Mouse (Mus musculus) embryonic facial prominence, embryonic 13.5 days (tissue): ENCODE data around the gene Fosl1. TPM values are rescaled to one million over a fixed set of nuclear protein-coding genes. Genes with fewer than 3 reads are reported as not detected.
"Not testable (repeated sequence)": the region's sequence is repeated elsewhere in the genome, so short reads cannot be mapped to it uniquely, and the experiment has no call there.

ENCODE experiments used
- ATAC-seq: fragments of 200-750 bp; cut with Nextera tagmentation; 2 replicates; pipeline ENCODE4 v1.8.0; 2017; ENCODE audit warnings: low read depth; ENCODE audit not compliant: insufficient number of reproducible peaks, insufficient read depth, low FRiP score, low TSS enrichment
- H3K27ac ChIP-seq: fragments of 300-500 bp; sonication (generic); 2 replicates; pipeline ENCODE4 v1.5.1; 2015; ENCODE audit warnings: moderate library complexity, mild to moderate bottlenecking, inconsistent platforms
- H3K27me3 ChIP-seq: fragments of 300-500 bp; sonication (generic); 2 replicates; pipeline ENCODE4 v1.6.1; 2015; ENCODE audit warnings: mild to moderate bottlenecking, inconsistent platforms
- H3K36me3 ChIP-seq: fragments of 300-500 bp; sonication (generic); 2 replicates; pipeline ENCODE4 v1.6.1; 2015; ENCODE audit warnings: mild to moderate bottlenecking, inconsistent platforms
- H3K4me1 ChIP-seq: fragments of 300-500 bp; sonication (generic); 2 replicates; pipeline ENCODE4 v1.6.1; 2015; ENCODE audit warnings: inconsistent platforms
- H3K4me2 ChIP-seq: fragments of 300-500 bp; sonication (generic); 2 replicates; pipeline ENCODE4 v1.6.1; 2015; ENCODE audit warnings: moderate library complexity, mild to moderate bottlenecking, inconsistent platforms
- H3K4me3 ChIP-seq: fragments of 300-500 bp; sonication (generic); 2 replicates; pipeline ENCODE4 v1.5.1; 2015; ENCODE audit warnings: mild to moderate bottlenecking, inconsistent platforms
- H3K9ac ChIP-seq: fragments of 300-500 bp; sonication (generic); 2 replicates; pipeline ENCODE4 v1.6.1; 2015; ENCODE audit warnings: mild to moderate bottlenecking, inconsistent platforms
- H3K9me3 ChIP-seq: fragments of 300-500 bp; sonication (generic); 2 replicates; pipeline ENCODE4 v1.6.1; 2016; ENCODE audit warnings: inconsistent platforms
- WGBS: fragments of 180-500 bp; shearing (Covaris S2); methylation state at CpG from one replicate; pipeline ENCODE4 v1.1.7; 2015; ENCODE audit warnings: mixed read lengths; 5-methylcytosine and 5-hydroxymethylcytosine counted together
- polyA plus RNA-seq: library from polyadenylated mRNA; unstranded; fragments of >200 nt; fragmentation: Nextera tagmentation; extraction: Ambion mirVana; gene quantifications from 2 replicates; pipeline ENCODE4 v1.2.1, GENCODE M21; 2015

Fosl1 gene
- polyA plus RNA-seq, result not detected in 2 replicates

DNA sequence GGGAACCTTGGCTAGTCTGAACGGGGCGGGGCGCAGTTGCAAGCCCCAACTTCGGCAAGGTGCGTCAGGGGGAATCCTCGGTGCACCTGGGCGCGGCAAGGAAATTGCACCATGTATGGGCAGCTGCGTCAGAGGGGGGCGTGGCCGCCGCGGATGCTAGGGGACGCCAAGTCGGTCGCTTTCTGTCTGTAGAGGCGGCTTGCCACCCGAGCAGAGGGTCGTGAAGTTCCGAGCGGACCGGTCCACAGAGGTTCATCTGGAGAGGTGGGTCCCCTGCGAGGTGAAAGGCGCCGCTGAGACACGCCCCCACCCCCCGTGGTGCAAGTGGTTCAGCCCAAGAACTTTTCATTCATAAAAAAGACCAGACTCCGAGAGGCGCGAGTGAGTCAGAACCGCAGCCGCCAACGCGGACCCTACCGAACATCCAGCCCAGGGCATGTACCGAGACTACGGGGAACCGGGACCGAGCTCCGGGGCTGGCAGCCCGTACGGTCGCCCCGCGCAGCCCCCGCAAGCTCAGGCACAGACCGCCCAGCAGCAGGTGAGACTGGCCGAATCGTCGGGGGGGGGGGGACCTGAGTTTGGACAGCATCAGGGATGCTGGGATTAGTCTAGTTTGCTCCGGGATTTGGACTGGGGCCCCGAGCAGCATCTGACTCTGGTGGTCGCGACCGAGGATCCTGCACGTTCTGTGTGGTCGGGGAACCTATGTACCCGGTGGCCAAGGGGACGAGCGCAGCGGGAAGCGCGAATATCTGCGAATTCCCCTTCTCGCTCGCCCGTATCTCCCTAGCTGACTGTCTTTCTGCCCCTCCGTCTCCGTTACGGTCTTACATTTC lies at the start of gene Fosl1:
TSS of gene Fosl1 (plus strand) at position 33 of the 839 bp plus-strand sequence.
- ATAC-seq, result peak; percentile 72
- Histone ChIP-seq H3K27me3 (peaks cover 59% of the 10 kb centered on the region), H3K4me2 (peak within 1 kb of the TSS; percentile 96), H3K4me3 (peak within 1 kb of the TSS; percentile 54), H3K36me3 (no peaks in the 10 kb centered on the region), H3K4me1 (peaks cover 17% of the 10 kb centered on the region), H3K27ac (no peak within 1 kb of the TSS), H3K9me3 (no peaks in the 10 kb centered on the region), H3K9ac (peak within 1 kb of the TSS; percentile 66)
- under 1% methylated on average over 70 of the region's 70 CpGs for WGBS

DNA sequence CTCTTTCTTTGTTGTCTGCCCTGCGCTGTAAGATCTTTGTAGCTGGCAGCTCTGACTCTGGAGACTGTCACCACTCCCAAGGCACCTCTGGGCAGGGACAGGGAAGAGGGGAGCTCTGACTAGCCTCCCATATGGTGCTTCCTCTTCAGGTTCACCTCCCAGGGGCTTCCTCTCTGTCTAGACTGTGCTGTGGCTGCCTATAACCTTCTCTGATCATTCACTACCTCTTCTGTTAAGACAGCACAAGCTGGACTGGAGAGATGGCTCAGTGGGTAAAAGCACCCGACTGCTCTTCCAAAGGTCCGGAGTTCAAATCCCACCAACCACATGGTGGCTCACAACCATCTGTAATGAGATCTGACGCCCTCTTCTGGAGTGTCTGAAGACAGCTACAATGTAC lies 46.3 kb upstream of the Fosl1 start:
- ATAC-seq, H3K9me3 ChIP-seq, H3K4me3 ChIP-seq, H3K27ac ChIP-seq, H3K27me3 ChIP-seq, H3K4me1 ChIP-seq, H3K36me3 ChIP-seq, H3K4me2 ChIP-seq: not testable (repeated sequence)
- H3K9ac ChIP-seq, result peak overlapping the region; percentile 44; the same call in 1 of the 2 replicates
- WGBS, result 66% methylated on average over 4 of the region's 4 CpGs

GRCm38 (mm10) chr19:5402293-5402692 lies 45.1 kb upstream of the Fosl1 start, which contains the start of gene Tsga10ip:
TSS of gene Tsga10ip (minus strand) at chr19:5402526.
- Histone ChIP-seq H3K36me3 (no peaks in the 10 kb centered on the region), H3K4me3 (no peak within 1 kb of the TSS), H3K9me3 (no peaks in the 10 kb centered on the region), H3K27me3 (no peaks in the 10 kb centered on the region), H3K9ac (no peak within 1 kb of the TSS), H3K4me2 (no peak within 1 kb of the TSS), H3K4me1 (peaks cover 4% of the 10 kb centered on the region), H3K27ac (no peak within 1 kb of the TSS)
- WGBS, result 77% methylated on average over 8 of the region's 8 CpGs
- ATAC-seq, result no peak

- Histone ChIP-seq H3K4me3 (peak overlapping the region; percentile 43), H3K36me3 (no peaks in the 10 kb centered on the region), H3K9ac (peak overlapping the region; percentile 69), H3K27ac (peak overlapping the region; percentile 68; the same call in 1 of the 2 replicates), H3K27me3 (no peaks in the 10 kb centered on the region), H3K4me2 (peak overlapping the region; percentile 63), H3K4me1 (peaks cover 14% of the 10 kb centered on the region), H3K9me3 (no peaks in the 10 kb centered on the region)
- 21% methylated on average over 7 of the region's 7 CpGs for WGBS
- no peak for ATAC-seq
Measured at GRCm38 (mm10) chr19:5405924-5406323, 41.4 kb upstream of the Fosl1 start.

GRCm38 (mm10) chr19:5406531-5407126 lies 40.7 kb upstream of the Fosl1 start:
- Histone ChIP-seq H3K4me2 (peak overlapping the region; percentile 72), H3K4me1 (peaks cover 16% of the 10 kb centered on the region), H3K27ac (peak overlapping the region; percentile 94), H3K9ac (peak overlapping the region; percentile 83), H3K4me3 (peak overlapping the region; percentile 65)
- not testable (repeated sequence) for H3K27me3 ChIP-seq, H3K36me3 ChIP-seq, ATAC-seq, H3K9me3 ChIP-seq
- 21% methylated on average over 25 of the region's 25 CpGs for whole genome bisulfite sequencing

- Histone ChIP-seq H3K4me1 (peaks cover 19% of the 10 kb centered on the region), H3K36me3 (no peaks in the 10 kb centered on the region), H3K9ac (peak overlapping the region; percentile 83), H3K4me2 (peak overlapping the region; percentile 72), H3K4me3 (peak overlapping the region; percentile 65), H3K27me3 (no peaks in the 10 kb centered on the region), H3K9me3 (no peaks in the 10 kb centered on the region), H3K27ac (peak overlapping the region; percentile 94)
- WGBS, result 15% methylated on average over 7 of the region's 7 CpGs
- 0 out of 2 replicates have a peak, but pooled peaks have one; percentile 21 for ATAC-seq
Measured at GRCm38 (mm10) chr19:5407133-5407532, 40.2 kb upstream of the Fosl1 start.

DNA sequence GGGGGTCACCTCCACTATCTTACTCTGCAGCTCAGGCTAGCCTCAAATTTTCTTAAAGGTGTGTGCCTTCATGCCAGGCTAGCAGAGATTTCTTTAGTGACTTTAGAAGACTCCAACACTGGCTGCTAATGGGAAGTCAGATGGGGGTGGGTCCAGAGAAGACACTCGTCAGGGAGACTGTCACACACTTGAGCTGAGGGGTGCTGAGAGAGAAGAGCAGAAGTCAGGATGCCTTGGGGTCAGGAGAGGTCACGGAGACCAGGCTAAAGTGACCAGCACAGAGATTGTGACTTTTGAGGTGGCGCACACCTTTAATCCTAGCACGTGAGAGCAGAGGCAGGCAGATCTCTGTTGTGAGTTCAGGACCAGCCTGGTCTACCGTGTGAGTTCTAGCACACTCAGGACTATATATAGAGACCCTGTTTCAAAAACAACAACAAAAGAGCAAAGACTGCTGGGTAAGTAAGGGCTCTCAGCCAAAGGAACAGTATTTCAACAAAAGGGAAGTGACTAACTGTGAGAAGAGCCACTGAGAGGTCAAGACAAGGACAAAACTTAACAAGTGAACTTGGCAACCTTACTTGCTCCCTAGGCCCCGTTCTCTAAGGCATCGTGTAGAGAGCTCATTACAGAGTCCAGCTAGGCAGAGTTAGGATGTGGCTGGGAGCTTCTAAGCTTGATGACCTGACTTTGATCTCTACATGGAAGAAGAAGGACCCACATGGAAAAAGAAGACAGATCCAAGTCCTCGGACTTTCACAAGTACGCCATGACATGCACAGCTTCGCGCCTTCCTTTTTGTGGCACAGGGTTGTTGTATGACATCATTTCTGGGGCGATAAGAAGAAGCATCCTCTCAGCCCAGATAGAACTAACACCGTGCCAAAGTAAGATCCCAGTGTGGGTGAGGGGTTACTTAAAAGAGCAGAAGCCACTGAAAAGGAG lies 39.0 kb upstream of the Fosl1 start:
- peaks cover 19% of the 10 kb centered on the region for H3K4me1 ChIP-seq
- 89% methylated on average over 13 of the region's 13 CpGs for WGBS
- no peaks in the 10 kb centered on the region for H3K9me3 ChIP-seq
- H3K4me2 ChIP-seq, result peak overlapping the region; percentile 72
- H3K4me3 ChIP-seq, result no peak overlapping the region
- H3K27me3 ChIP-seq, result no peaks in the 10 kb centered on the region
- H3K27ac ChIP-seq, result no peak overlapping the region
- H3K9ac ChIP-seq, result no peak overlapping the region
- H3K36me3 ChIP-seq, result no peaks in the 10 kb centered on the region
- no peak for ATAC-seq

DNA sequence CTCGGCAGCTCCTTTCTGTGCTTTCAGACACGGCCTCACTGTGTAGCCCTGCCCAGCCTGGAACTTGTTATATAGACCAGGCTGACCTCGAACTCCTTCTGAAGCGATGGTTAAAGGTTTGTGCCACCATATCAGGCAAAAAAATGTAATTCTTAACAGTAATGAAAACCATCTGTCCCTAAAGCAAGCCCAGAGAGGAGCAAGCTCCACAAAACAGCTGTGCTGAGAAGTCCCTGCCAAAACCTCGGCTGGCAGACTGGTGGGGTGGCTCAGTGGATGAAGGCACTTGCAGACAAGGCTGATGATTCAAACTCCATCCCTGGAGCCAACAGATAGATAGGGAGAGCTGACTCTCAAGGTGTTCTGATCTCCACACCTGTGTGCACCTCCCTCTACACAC lies 38.3 kb upstream of the Fosl1 start:
- 28% methylated on average over 5 of the region's 5 CpGs for WGBS
- no peak overlapping the region for H3K27ac ChIP-seq

GRCm38 (mm10) chr19:5410641-5411040 lies 36.7 kb upstream of the Fosl1 start:
- Histone ChIP-seq H3K27me3 (no peaks in the 10 kb centered on the region), H3K36me3 (no peaks in the 10 kb centered on the region), H3K4me2 (no peak overlapping the region), H3K4me3 (no peak overlapping the region), H3K9me3 (no peaks in the 10 kb centered on the region), H3K27ac (no peak overlapping the region), H3K9ac (no peak overlapping the region), H3K4me1 (peaks cover 19% of the 10 kb centered on the region)
- no peak for ATAC-seq
- WGBS, result 84% methylated on average over 5 of the region's 5 CpGs

More for the DNA sequence above, 38.3 kb upstream of the Fosl1 start:
- no peak overlapping the region for H3K4me3 ChIP-seq
- no peaks in the 10 kb centered on the region for H3K36me3 ChIP-seq
- no peaks in the 10 kb centered on the region for H3K9me3 ChIP-seq
- no peaks in the 10 kb centered on the region for H3K27me3 ChIP-seq
- ATAC-seq, result no peak
- no peak overlapping the region for H3K9ac ChIP-seq
- peaks cover 19% of the 10 kb centered on the region for H3K4me1 ChIP-seq
- no peak overlapping the region for H3K4me2 ChIP-seq

- no peak overlapping the region for H3K9ac ChIP-seq
- H3K4me1 ChIP-seq, result peaks cover 15% of the 10 kb centered on the region
- no peaks in the 10 kb centered on the region for H3K9me3 ChIP-seq
- H3K4me2 ChIP-seq, result no peak overlapping the region
- no peak for ATAC-seq
- H3K36me3 ChIP-seq, result no peaks in the 10 kb centered on the region
- H3K27ac ChIP-seq, result no peak overlapping the region
- H3K27me3 ChIP-seq, result no peaks in the 10 kb centered on the region
- 46% methylated on average over 5 of the region's 5 CpGs for WGBS
- H3K4me3 ChIP-seq, result no peak overlapping the region
Measured at GRCm38 (mm10) chr19:5411961-5412360, 35.4 kb upstream of the Fosl1 start.

GRCm38 (mm10) chr19:5413840-5414239 lies 33.5 kb upstream of the Fosl1 start:
- no peaks in the 10 kb centered on the region for H3K27me3 ChIP-seq
- no peak overlapping the region for H3K4me2 ChIP-seq
- no peak overlapping the region for H3K9ac ChIP-seq
- H3K36me3 ChIP-seq, result no peaks in the 10 kb centered on the region
- no peaks in the 10 kb centered on the region for H3K9me3 ChIP-seq
- no peak overlapping the region for H3K4me3 ChIP-seq
- no peak overlapping the region for H3K27ac ChIP-seq
- ATAC-seq, result no peak
- H3K4me1 ChIP-seq, result 0 out of 2 replicates have a peak, but pooled peaks cover 8% of the 10 kb centered on the region
- WGBS, result 66% methylated on average over 4 of the region's 4 CpGs
